Mouse (Mus musculus) MEL (cell line): ENCODE results near the gene Tpbgl. TPM values are rescaled to one million over a fixed set of nuclear protein-coding genes. Genes with fewer than 3 reads are reported as not detected.

Experiments
- DNase-seq: peaks from one replicate; pipeline ENCODE4 v3.0.0; 2011; ENCODE audit warnings: low read depth, low spot score
- H3K27ac ChIP-seq: 2 replicates; pipeline ENCODE4 v1.5.1; 2012; ENCODE audit warnings: low read depth, mild to moderate bottlenecking, control low read depth, low read length, moderate library complexity; ENCODE audit not compliant: control insufficient read depth
- H3K27me3 ChIP-seq, 2 experiments: fragments of 150-350 bp in 1 of 2; sonication (generic) in 1 of 2; 2 replicates each; pipeline ENCODE4 v1.6.1; 2012; ENCODE audit warnings: low read length in 2 of 2, mild to moderate bottlenecking in 2 of 2, improper control_type of control experiment in 1 of 2, moderate library complexity in 1 of 2; ENCODE audit not compliant: insufficient read depth in 2 of 2, control insufficient read depth in 1 of 2
- H3K36me3 ChIP-seq, 2 experiments: 2 replicates each; pipeline ENCODE4 v1.6.1; 2012 to 2014; ENCODE audit warnings: low read length in 2 of 2, improper control_type of control experiment in 1 of 2, inconsistent platforms in 1 of 2, mild to moderate bottlenecking in 1 of 2; ENCODE audit not compliant: insufficient read depth in 2 of 2, control insufficient read depth in 1 of 2
- H3K4me1 ChIP-seq, 2 experiments: fragments of 150-350 bp in 1 of 2; sonication (generic) in 1 of 2; 2 replicates each; pipeline ENCODE4 v1.6.1; 2012; ENCODE audit warnings: low read length in 2 of 2, improper control_type of control experiment in 1 of 2, mild to moderate bottlenecking in 1 of 2; ENCODE audit not compliant: insufficient read depth in 2 of 2, control insufficient read depth in 1 of 2
- H3K4me3 ChIP-seq, 2 experiments: fragments of 150-350 bp in 1 of 2; sonication (generic) in 1 of 2; 2 replicates each; pipeline ENCODE4 v1.5.1; 2012; ENCODE audit warnings: low read depth in 2 of 2, low read length in 2 of 2, mild to moderate bottlenecking in 2 of 2, moderate library complexity in 2 of 2, control low read depth in 1 of 2, improper control_type of control experiment in 1 of 2; ENCODE audit not compliant: control insufficient read depth in 1 of 2, insufficient read depth in 1 of 2
- H3K79me2 ChIP-seq: 2 replicates; pipeline ENCODE4 v1.6.1; 2012; ENCODE audit warnings: mild to moderate bottlenecking, low read length, moderate library complexity; ENCODE audit not compliant: control insufficient read depth, poor library complexity, insufficient read depth
- H3K9ac ChIP-seq: 2 replicates; pipeline ENCODE4 v1.6.1; 2012; ENCODE audit warnings: low read depth, mild to moderate bottlenecking, control low read depth, low read length, moderate library complexity; ENCODE audit not compliant: control insufficient read depth, poor library complexity, severe bottlenecking
- H3K9me3 ChIP-seq: fragments of 150-350 bp; sonication (generic); replicated peaks from 2 replicates; pipeline ENCODE4 v1.6.1; 2012; ENCODE audit warnings: mild to moderate bottlenecking, low read length, improper control_type of control experiment, moderate library complexity; ENCODE audit not compliant: insufficient read depth
- BHLHE40 ChIP-seq: IDR thresholded peaks from 2 replicates; pipeline ENCODE4 v1.6.1; 2012; ENCODE audit warnings: low read depth, mild to moderate bottlenecking, inconsistent platforms, low read length, improper control_type of control experiment, borderline replicate concordance
- CHD1 ChIP-seq: IDR thresholded peaks from 2 replicates; pipeline ENCODE4 v1.6.1; 2012; ENCODE audit warnings: low read depth, mild to moderate bottlenecking, inconsistent platforms, low read length, improper control_type of control experiment
- ELF1 ChIP-seq: IDR thresholded peaks from 2 replicates; pipeline ENCODE4 v1.6.1; 2014; ENCODE audit warnings: low read depth, mild to moderate bottlenecking, inconsistent platforms, low read length, improper control_type of control experiment, moderate library complexity
- EP300 ChIP-seq, 2 experiments: IDR thresholded peaks; 2 replicates each; pipeline ENCODE4 v1.6.1; 2011; ENCODE audit warnings: improper control_type of control experiment in 2 of 2, low read length in 2 of 2, low read depth in 1 of 2, mild to moderate bottlenecking in 1 of 2
- GABPA ChIP-seq: IDR thresholded peaks from 2 replicates; pipeline ENCODE4 v1.6.1; 2012; ENCODE audit warnings: low read depth, mild to moderate bottlenecking, inconsistent platforms, low read length, improper control_type of control experiment, moderate library complexity
- HCFC1 ChIP-seq: IDR thresholded peaks from 2 replicates; pipeline ENCODE4 v1.6.1; 2012; ENCODE audit warnings: low read depth, mild to moderate bottlenecking, inconsistent platforms, low read length, improper control_type of control experiment, moderate library complexity
- JUND ChIP-seq: IDR thresholded peaks from 2 replicates; pipeline ENCODE4 v1.6.1; 2011; ENCODE audit warnings: low read depth, mild to moderate bottlenecking, improper control_type of control experiment, low read length
- KAT2A ChIP-seq: conservative IDR thresholded peaks from 2 replicates; pipeline ENCODE4 v1.6.1; 2012; ENCODE audit warnings: low read depth, low read length, improper control_type of control experiment, inconsistent platforms
- MAX ChIP-seq: IDR thresholded peaks from 2 replicates; pipeline ENCODE4 v1.6.1; 2011; ENCODE audit warnings: low read length, improper control_type of control experiment
- MEF2A ChIP-seq: IDR thresholded peaks from 2 replicates; pipeline ENCODE4 v1.6.1; 2014; ENCODE audit warnings: low read depth, mild to moderate bottlenecking, inconsistent platforms, low read length, improper control_type of control experiment; ENCODE audit not compliant: poor library complexity, insufficient replicate concordance, severe bottlenecking; ENCODE audit errors: extremely low read depth
- MYB ChIP-seq: IDR thresholded peaks from 2 replicates; pipeline ENCODE4 v1.6.1; 2011; ENCODE audit warnings: mild to moderate bottlenecking, low read depth, low read length, improper control_type of control experiment
- NRF1 ChIP-seq: IDR thresholded peaks from 2 replicates; pipeline ENCODE4 v1.6.1; 2014; ENCODE audit warnings: low read depth, mild to moderate bottlenecking, inconsistent platforms, low read length, improper control_type of control experiment, moderate library complexity; ENCODE audit not compliant: poor library complexity, insufficient read depth, severe bottlenecking
- POLR2A ChIP-seq, 2 experiments: IDR thresholded peaks; 2 replicates each; pipeline ENCODE4 v1.6.1; 2011 to 2012; ENCODE audit warnings: low read length in 2 of 2, mild to moderate bottlenecking in 2 of 2, control low read depth in 1 of 2, improper control_type of control experiment in 1 of 2, low read depth in 1 of 2, moderate library complexity in 1 of 2; ENCODE audit not compliant: control insufficient read depth in 1 of 2, insufficient read depth in 1 of 2, poor library complexity in 1 of 2
- RAD21 ChIP-seq: IDR thresholded peaks from 2 replicates; pipeline ENCODE4 v1.6.1; 2011; ENCODE audit warnings: mild to moderate bottlenecking, low read depth, low read length, improper control_type of control experiment
- RCOR1 ChIP-seq: IDR thresholded peaks from 2 replicates; pipeline ENCODE4 v1.6.1; 2012; ENCODE audit warnings: low read depth, mild to moderate bottlenecking, inconsistent platforms, low read length, improper control_type of control experiment
- SMC3 ChIP-seq: IDR thresholded peaks from 2 replicates; pipeline ENCODE4 v1.6.1; 2011; ENCODE audit warnings: low read depth, low read length, improper control_type of control experiment
- USF2 ChIP-seq, 2 experiments: IDR thresholded peaks; 2 replicates each; pipeline ENCODE4 v1.6.1; 2011 to 2012; ENCODE audit warnings: improper control_type of control experiment in 2 of 2, low read length in 2 of 2, borderline replicate concordance in 1 of 2, inconsistent platforms in 1 of 2, low read depth in 1 of 2, mild to moderate bottlenecking in 1 of 2; ENCODE audit not compliant: insufficient read depth in 1 of 2
- ZMIZ1 ChIP-seq: IDR thresholded peaks from 2 replicates; pipeline ENCODE4 v1.6.1; 2012; ENCODE audit warnings: low read depth, mild to moderate bottlenecking, inconsistent platforms, low read length, improper control_type of control experiment, moderate library complexity
- polyA plus RNA-seq, 2 experiments: library from polyadenylated mRNA; stranded (reverse) in 1 of 2; unstranded in 1 of 2; fragments of >175 nt in 1 of 2; fragments of >200 nt in 1 of 2; gene quantifications; 2 replicates each; pipeline versions ENCODE4 v1.2.1 to v1.2.4; 2012; ENCODE audit warnings: low replicate concordance in 2 of 2, low read depth in 1 of 2; ENCODE audit not compliant: insufficient read length in 2 of 2, insufficient read depth in 1 of 2, missing spikeins in 1 of 2
- total RNA-seq: library from RNA; depleted of rRNA; stranded (reverse); fragments of 300-350 nt; gene quantifications from 2 replicates; pipeline ENCODE4 v1.2.3, GENCODE M21; 2012

Tpbgl gene
- total and polyA plus RNA-seq, 3 experiments: not detected

DNA sequence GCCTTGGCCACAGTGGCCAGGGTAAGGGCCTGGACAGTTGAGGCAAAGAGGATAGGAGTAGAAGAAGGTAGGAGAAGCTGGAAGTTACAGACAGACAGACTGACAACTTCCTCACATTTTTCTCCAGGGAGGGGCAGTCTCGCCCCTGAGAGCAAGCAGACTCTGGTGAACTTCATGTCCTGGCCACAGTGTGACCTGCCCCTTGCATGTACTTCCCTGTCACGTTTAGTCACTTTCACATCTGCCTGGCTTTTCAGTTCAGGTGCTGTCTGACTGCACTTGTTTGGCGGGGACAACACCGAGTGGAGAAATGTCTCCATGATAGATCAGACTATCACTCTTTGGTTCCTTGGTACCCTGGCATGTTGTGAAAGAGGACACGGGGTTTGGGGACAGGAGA lies 47.3 kb upstream of the Tpbgl start:
- no peaks in the 10 kb centered on the region for H3K9me3 ChIP-seq

GRCm38 (mm10) chr7:99673188-99673587 lies 46.3 kb upstream of the Tpbgl start:
- no peaks in the 10 kb centered on the region for H3K79me2 ChIP-seq
- no peak overlapping the region for H3K9ac ChIP-seq
- H3K4me3 ChIP-seq: no peak overlapping the region
- no peak overlapping the region for H3K27ac ChIP-seq
- H3K9me3 ChIP-seq: no peaks in the 10 kb centered on the region
- no peak for TF ChIP-seq RCOR1
- no peak for TF ChIP-seq SMC3
- no peak for TF ChIP-seq ZMIZ1
- TF ChIP-seq MEF2A: no peak
- TF ChIP-seq GABPA: no peak
- no peak for TF ChIP-seq HCFC1
- TF ChIP-seq KAT2A: no peak
- TF ChIP-seq USF2 (IDR thresholded peaks at IDR 0.05; ENCODE audit: borderline replicate concordance in 1 of 2, insufficient read depth in 1 of 2, low read depth in 1 of 2, low read length in 2 of 2): no peak
- no peak for TF ChIP-seq MYB
- no peak for TF ChIP-seq ELF1
- TF ChIP-seq RAD21: no peak
- no peak for TF ChIP-seq NRF1
- TF ChIP-seq, all 39 proteins: peak for 0
- Histone ChIP-seq H3K36me3 (peaks cover 0 to 2% of the 10 kb centered on the region in 2 experiments; a peak in 2 of 4 replicates), H3K27me3 (no peaks in the 10 kb centered on the region; a peak in 1 of 4 replicates), H3K4me1 (peaks cover 0 to 14% of the 10 kb centered on the region in 2 experiments; a peak in 3 of 4 replicates)
- no peak for DNase-seq

More for the DNA sequence above, 47.3 kb upstream of the Tpbgl start:
- TF ChIP-seq BHLHE40 (no peak), MAX (no peak), EP300 (IDR thresholded peaks at IDR 0.05; ENCODE audit: low read depth in 1 of 2, low read length in 2 of 2) (no peak), SMC3 (no peak), CHD1 (no peak), POLR2A (IDR thresholded peaks at IDR 0.05; ENCODE audit: control insufficient read depth in 1 of 2, insufficient read depth in 1 of 2, low read depth in 1 of 2, low read length in 2 of 2, poor library complexity in 1 of 2) (no peak), JUND (no peak)
- Histone ChIP-seq H3K27me3 (no peaks in the 10 kb centered on the region; a peak in 1 of 4 replicates), H3K36me3 (peaks cover 0 to 2% of the 10 kb centered on the region in 2 experiments; a peak in 2 of 4 replicates), H3K9ac (no peak overlapping the region), H3K27ac (no peak overlapping the region), H3K4me3 (no peak overlapping the region), H3K4me1 (peaks cover 0 to 14% of the 10 kb centered on the region in 2 experiments; a peak in 3 of 4 replicates), H3K79me2 (no peaks in the 10 kb centered on the region)
- no peak for DNase-seq
